Mouse (Mus musculus) megakaryocyte, adult 5-6 weeks (primary cell): Measurements from ENCODE around the gene Cd34. TPM values are rescaled to one million over a fixed set of nuclear protein-coding genes. Genes with fewer than 3 reads are reported as not detected.

ENCODE experiments used
- ATAC-seq: 2 replicates; pipeline ENCODE4 v1.8.0; 2016; ENCODE audit warnings: mild to moderate bottlenecking, inconsistent platforms; ENCODE audit not compliant: poor library complexity, severe bottlenecking
- total RNA-seq, 2 experiments: library from RNA; stranded (forward) in 1 of 2; stranded (reverse) in 1 of 2; fragments of 153-499, 151-499 nt in 1 of 2; fragments of 221-1000, 200-1000 nt in 1 of 2; gene quantifications; 2 replicates each; pipeline versions ENCODE4 v1.2.3 to v1.2.4; 2015 to 2017

The Cd34 gene
- total RNA-seq, 2 experiments from 2014 or later: 11.7 to 21.0 TPM

DNA sequence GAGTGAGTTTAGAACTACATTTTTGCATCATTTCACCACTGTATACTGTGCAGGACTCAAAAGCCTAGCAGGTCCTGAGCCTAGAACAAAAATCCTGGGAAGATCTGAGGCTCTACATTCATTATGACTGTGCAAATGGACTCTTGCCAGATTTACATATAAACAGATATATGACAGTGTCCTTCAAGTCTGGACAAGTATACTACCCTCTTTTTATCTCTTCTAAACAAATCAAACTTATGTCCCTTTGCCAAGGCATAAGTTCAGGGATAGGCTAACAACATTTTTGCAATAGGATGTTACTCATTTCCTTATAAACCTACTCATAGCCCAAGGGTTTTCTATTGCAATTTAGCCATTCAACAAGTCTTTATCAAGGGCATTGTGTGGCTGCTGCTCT, 24.1 kb downstream of the Cd34 start:
- ATAC-seq: no peak

DNA sequence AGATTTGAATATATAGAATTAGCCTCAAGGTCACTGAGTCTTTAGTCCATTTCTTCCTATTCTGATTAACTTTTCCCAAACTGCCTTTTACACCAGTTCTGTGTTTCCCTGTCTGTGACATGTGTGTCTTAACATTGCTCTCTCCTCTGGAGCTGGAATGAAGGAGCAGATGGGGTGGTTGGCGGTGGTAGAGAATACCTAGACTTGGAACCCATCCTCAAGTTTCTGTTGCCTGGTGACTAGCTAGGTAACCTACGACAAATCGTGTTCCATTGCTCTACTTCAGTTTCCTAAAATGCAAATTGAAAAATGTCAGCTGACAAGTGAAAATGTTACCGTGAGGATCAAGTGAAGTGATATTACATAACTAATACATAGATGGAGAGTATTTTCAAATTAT, 33.4 kb downstream of the Cd34 start:
- ATAC-seq: no peak

DNA sequence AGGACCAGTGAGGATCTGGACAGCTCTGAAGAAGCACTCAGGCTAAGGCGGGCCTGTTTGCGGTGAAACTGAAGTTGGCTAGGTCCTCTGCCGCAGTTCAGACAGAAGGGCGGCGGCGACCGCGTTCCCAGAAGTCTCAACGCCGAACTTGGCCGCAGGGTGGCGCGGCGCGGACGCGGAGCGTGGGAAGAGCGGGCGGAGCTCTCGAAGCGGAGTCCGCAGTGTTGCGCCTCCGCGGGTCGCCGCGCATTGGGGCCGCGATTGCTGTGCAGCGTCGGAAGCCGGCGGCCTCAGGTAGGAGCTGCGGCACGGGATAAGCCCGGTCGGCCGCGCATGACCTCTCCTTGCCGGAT, 37.5 kb downstream of the Cd34 start:
- peak; percentile 83 for ATAC-seq

DNA sequence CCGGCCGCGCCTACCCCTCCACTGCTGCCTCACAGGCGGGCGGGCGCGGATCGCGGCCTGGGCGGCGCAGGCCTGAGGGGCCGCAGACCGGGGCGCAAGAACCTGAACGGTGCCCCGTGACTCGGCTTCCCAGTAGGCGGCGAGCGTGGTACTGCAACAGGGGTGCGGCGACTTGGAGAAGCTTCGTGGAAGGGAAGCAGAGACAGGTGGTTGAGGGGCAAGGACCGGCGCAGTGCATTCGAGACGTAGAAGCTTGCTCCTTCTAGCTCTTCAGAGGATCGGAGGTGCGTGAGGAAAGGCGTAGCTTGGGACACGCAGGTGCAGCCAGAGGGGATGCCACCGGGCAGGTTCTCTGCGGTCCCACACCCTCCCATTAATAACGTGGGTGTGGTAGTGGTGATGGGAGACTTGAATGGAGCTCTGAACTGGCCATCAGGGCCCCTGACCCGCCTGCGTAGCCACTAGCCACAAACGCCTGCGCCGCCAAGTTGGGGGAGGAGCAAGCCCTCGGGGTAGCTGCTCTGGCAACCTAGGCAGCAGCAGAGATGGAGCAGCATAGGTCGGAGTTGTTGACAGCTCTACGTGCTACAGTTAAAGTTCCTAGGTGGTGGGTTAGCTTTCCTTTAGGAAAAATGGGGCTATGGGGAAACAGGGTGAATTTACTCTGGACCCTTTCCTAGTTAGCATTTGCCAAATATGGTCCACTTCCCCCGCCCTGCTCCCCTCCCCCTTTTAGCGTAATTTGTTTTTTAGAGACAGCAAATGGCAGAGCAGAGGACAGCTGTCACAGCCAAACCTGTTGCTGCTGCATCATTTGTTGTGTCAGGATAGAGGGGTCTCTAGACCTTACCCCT, 38.1 kb downstream of the Cd34 start:
- peak; percentile 71 for ATAC-seq

DNA sequence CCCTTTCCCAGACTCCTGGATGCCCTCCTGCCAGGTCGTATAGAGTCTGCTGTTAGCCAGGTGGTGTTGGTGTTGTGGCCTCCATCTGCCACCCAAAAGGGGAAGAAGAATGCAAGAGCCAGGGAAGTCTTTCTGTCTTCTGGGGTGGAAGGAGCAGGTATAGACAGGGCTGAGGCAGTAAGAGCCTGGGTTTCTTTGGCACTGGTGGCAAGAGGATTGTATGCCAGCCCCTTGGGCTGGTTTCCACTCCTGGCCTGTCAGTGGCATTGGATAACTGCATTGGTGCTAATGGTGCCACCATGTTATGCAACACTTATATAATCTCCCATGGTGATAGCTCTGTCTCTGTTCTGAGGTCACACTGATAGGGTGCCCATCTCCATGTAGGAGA, 38.7 kb downstream of the Cd34 start:
- ATAC-seq: peak; percentile 33

DNA sequence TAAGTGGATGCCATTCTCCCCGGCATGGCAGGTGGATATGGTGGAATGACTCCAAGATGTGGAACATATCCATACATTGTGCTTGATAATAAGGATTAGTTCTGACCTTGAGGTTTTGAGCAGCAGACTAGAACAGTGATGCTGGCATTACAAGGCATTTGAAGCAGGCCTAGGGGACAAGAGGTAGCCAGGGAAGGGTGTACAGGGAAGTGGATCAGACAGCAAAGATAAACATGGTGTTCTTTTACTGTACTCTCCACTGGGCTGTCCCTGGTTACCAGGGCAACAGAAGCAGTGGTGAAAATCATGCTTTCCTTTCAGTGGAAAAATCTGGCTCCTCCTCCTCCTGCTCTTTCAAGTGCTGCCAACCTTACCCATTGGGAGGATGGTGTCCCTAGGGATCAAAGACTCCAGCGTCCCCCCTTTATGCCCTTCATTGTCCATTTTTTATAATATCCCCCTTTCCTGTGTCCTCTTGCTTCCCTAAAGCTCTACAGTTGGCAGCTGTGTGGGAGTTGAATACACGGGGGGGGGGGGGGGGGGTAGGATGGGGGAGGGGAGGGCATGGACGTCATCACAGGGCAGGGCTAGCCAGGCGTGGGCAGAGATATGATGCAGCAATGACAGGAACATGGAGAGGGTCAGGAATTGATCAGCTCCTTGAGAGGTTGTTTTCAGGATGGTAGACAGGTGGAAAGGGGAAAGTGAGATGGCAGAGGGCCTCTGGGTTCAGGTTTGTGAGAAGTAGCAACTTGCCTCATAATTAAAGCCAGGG, 39.5 kb downstream of the Cd34 start:
- no peak for ATAC-seq

DNA sequence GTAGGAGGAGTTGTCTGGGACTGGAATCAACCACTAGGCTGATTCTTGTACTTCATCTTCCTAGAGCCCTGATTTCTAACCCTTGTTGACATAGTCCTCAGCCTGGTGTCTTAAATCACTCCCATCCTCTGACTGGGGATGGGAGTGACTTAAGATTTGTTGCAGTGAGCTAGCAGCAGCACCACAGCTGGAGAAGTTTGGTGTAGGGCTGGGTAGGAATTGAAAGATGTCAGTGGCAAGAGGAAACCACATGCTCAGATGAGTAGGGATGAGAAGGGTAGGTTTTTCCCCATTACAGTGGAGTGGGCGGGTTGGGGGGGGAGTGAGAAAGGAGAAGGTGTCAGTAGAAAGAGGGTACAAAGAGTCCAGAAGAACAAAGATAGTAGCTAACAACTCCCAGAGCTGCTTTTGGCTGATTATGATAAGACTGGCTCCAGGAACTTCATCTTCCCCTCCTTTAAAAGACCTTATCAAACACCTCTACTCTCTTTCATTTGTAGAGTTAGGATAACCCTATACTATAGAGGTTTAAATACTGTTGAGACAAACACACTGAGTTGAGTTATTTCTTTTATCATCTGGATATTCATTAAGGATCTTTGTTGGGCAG, 42.3 kb downstream of the Cd34 start:
- no peak for ATAC-seq

DNA sequence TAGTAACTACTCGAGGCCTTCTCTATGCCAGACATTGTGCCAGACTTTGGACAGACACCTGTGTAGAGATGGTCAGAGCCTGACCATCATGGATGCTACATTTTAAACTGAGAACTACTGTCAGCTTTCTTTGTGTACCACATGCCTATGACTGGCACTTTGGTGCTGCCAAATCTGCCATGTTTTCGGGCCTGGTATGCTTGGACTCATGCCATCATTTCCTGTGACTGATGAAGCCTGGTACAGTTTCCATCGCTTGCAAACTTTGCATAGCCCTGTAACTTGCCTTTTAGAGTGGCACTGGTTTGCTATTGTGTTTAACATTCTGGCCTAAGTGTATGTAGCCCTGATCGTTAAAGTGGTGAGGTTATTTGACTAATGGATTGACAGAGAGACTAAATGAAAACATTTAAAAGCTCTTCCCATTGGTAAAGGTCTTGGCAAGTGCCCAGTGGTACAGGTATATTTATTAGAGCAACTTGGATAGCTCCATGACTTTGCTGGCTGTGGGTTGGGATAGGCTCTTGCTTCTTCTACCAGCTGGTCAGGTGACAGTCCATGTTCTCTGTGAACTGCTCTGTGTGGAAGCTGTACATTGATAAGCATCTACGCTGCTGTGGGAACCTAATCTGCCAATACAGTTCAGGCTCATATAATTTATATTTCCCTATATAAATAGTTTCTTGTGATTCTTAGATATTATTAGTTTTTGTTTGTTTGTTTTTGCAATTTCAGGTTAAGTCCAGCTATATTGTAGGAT, 44.5 kb downstream of the Cd34 start:
- ATAC-seq: no peak

DNA sequence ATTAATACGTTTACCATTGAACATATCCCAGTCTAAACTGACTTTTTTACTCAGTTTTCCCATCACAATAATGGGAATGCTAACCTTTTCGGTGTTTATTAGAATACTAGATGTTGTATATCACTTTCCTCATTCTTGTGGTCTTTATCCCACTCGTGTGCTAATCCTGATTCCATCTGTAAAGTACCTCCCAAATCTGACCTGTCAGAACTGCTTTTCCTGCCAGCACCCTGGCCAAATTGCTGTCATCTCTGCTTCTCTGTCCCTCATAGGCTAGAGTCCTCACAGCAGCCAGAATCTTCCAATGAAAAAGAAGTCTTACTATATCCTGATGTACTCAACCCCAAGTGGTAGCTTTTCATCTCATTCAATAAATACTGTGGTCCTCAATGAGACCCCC, 46.3 kb downstream of the Cd34 start:
- no peak for ATAC-seq

DNA sequence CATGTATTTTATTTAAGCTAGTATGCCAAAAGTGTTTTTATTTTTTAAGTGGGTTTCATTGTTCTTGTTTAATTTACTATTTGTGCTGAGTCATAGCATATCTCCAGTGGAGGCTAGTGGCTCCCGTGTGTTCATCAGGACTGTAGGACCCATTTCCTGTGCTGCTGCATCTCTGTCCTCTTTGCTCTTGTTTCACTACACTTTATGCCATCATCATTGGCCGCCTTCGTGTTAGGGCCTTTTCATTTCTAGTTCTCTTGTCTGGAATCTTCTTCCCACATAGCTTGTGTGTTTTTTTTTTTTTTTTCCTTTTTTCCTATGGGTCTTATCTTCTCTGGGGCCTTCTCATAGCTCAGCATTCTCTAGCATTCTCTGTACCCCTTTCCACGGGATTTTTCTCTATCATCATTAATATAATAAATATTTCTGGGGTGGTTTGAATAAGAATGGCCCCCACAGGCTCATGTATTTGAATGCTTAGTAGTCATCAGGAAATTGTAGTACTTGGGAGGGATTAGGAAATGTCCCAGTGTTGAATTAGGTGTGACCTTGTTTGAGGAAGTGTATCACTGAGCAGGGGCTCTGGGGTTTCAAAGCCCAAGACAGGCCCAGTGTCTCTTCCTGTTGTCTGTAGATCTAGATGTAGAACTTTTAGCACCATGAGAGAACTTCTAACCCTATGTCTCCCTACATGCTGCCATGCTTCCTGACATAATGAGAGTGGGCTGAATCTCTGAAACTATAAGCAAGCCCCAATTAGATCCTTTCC, 47.0 kb downstream of the Cd34 start:
- ATAC-seq: peak; percentile 71

DNA sequence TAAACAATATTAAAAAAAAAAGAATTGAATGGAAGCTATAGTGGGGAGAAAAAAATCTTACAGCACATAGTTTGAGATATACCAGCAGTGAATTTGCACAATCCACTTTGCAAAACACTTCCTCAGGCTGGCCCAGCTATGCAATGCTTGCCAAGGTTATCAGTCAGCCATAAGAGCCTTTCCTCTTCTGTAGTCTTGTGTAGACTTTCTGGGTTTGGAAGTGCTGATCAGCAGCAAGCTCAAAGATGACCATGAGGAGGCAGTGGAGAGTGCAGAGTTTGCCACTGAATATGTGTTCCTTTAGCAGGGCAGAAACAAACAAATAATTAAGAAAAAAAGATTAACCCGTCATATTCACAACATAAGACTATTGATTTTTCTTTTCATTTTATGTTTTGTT, 50.4 kb downstream of the Cd34 start:
- ATAC-seq: peak; percentile 79

DNA sequence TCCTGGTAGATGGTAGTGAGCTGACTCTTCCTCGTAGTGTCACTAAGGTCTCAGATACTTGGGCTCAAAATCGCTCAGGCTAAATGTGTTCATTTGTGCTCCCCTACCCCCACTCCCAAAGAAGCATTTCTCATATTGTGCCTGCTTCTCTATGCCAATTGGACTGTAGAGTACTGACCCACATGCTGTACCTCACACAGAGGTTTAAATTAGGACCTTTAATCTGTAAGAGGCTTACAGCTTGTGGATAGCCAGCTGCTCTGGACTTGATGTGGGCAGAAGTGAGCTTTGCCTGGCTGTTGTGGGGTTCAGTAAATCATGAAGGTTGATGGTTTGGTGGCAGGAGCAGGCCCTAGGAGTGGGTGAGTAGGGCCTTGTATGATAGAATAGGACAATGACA, 52.4 kb downstream of the Cd34 start:
- ATAC-seq: no peak

DNA sequence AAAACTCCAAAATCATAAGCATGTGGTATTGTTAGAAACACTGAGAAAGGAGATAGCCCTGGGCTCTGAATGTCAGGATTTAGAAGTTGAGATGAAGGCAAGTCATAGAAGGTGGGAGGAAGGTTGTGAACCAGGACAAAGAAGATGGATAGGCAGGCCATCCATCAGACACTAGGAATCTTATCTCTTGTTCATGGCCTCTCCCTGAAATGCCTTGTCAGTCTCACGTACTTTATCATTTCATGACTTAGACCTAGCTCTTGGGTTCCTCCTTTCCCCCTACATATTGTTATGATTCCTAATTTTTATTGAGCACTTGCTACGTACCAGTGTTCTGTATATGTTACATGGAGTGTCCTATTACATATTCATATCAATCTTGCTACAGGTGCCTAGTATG, 53.0 kb downstream of the Cd34 start:
- ATAC-seq: no peak

DNA sequence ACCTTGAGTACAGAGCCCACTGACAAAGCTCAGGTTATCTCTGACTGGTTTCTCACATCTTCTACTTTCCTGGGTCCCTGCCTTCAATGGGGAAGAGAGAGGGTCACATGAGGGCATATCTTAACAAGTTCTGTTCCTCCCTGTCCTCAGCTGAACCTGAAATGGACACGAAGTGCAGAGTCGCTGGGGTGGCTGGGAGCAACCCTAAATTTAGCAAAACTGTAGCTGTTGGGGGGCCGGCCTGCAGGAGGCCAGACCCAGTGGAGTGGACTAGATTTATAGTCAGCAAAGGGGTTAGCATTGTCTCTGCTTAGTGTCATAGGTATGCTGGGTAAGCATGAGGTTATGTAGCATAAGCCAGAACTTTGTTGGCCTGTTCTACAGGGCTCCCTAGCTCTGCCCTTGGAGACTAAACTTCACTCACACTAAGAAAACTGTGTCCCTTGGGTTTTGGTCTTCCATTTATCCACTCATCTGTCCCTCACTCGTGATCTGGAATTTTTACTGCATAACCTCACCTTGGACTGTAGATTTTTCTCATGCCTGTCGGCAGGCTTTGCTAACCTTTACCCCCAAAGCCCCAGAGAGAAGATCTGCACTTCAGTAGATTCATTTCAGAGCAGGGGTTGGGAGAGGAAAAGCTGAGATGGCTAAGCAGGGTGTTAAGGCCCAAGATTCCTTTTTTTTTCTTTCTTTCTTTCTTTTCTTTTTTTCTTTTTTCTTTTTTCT, 54.1 kb downstream of the Cd34 start:
- ATAC-seq: no peak

DNA sequence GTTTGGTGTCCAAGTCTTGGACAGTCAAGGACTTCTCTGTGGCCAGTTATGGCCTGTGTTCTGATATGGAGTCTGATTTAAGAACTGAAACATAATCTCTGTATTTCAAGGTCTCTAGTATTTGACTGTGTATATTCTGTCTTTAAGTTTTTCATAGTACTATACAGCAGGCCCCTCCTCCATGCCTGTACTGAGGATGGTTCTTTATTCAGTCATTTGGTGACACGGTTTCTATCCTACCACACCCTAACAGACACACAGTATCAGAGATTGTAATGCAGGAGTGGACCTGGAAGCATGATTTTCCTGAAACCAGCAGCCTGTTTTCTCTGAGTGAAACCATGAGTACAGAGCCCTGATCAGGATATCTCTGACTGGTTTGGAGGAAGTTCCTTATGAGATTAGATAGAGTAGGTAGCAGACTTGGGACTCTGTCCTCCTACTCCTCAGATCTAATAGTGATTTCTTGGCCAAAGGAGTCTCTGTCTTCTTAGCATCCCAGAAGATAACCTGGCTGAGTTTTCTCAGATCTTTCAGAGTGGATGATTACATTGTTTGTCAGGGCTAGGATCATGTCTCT, 54.9 kb downstream of the Cd34 start:
- ATAC-seq: no peak

DNA sequence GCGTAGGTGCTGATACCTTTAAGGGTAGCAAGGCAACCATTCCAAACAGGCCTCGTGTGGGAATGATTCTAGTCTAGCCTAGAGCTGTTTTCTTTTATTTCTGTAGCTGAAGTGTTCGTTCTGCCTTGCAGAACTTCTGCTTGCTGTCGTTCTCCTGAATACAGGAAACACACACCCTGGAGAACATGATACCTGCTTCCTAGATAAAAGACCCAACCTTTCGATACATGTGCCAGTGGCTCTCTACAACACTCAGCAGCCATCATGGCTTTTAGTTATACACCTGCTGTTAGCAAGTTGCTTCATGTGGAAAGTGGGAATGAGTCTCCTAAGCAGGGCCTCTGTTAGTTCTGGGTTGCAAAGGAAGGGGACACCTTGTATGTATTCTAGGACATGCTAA, 55.6 kb downstream of the Cd34 start:
- no peak for ATAC-seq

DNA sequence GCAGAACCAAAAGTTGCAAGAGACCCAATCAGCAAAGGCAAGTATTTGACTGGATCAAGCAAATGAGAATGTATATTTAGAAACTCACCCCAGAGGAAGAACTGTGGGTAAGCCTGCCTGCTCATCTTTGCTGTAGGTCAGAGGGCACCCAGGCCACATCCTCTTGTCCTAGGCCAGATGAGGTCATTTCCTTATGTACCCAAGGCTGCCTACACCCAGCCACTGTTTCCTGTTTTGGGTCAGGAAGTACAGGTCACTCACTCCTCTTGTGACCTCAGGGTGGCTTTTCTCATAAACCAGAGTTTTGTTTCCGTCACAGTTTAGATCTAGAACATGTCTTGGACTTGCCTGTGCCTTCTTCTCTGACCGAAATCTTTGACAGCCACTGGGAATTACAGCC, 56.6 kb downstream of the Cd34 start:
- ATAC-seq: peak; percentile 96

DNA sequence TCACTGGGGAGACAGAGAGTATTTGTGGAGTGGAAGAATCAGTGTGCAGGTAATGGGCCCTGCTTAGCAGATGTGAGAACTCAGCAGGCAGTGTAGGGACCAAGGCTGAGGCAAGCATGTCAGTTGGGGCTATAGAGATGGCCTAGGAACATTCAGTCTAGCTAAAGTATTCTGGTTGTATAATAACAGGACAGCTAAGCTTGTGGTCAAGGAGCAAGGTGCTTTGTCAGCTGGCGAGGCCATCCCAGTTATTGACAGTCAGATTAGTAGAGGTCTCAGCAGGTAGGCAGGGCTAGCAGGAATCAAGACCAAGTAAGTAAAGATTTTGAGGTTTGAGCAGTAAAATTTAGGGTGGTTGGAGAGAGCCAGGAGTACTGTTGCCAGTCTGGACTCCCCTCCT, 59.8 kb downstream of the Cd34 start:
- no peak for ATAC-seq

DNA sequence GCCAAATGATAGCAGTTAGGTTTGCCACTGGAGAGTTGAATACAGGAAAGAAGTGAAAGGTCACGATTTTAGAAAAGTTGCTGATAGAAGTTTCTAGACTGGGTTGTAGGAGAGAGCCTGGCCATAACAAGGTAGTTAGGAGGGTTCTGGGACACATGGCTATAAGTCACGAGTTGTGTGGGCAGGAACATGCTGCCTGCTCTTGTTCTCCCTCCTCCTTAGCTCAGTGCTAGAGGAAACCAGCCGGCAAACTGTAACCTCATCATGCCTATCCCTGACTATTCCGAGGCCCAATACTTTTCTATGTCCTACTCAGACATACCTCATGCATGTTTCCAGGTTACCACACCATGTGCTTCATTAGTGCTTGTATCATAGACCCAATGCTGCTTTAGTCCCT, 64.7 kb downstream of the Cd34 start:
- no peak for ATAC-seq
